Mouse (Mus musculus) C2C12 (cell line): Measurements from ENCODE around the gene Cux1. TPM values are rescaled to one million over a fixed set of nuclear protein-coding genes. Genes with fewer than 3 reads are reported as not detected.

Experiments used
- H3K27me3 ChIP-seq: one replicate; pipeline ENCODE4 v1.6.1; 2011; ENCODE audit not compliant: control insufficient read depth, insufficient read depth, insufficient read length
- H3K36me3 ChIP-seq: one replicate; pipeline ENCODE4 v1.6.1; 2011; ENCODE audit not compliant: control insufficient read depth, insufficient read depth
- H3K4me3 ChIP-seq: one replicate; pipeline ENCODE4 v1.5.1; 2011; ENCODE audit warnings: mild to moderate bottlenecking, control low read depth; ENCODE audit not compliant: poor library complexity, insufficient read depth, severe bottlenecking
- H3K79me2 ChIP-seq: one replicate; pipeline ENCODE4 v1.6.1; 2011; ENCODE audit not compliant: control insufficient read depth, insufficient read depth
- H3K79me3 ChIP-seq: one replicate; pipeline ENCODE4 v1.6.1; 2011; ENCODE audit warnings: low read depth, control low read depth
- H3ac ChIP-seq: one replicate; pipeline ENCODE3; 2011; ENCODE audit warnings: low read depth; ENCODE audit not compliant: control insufficient read depth, insufficient read length
- CEBPB ChIP-seq: IDR thresholded peaks from one replicate; pipeline ENCODE4 v1.6.1; 2011; ENCODE audit warnings: low read depth, mild to moderate bottlenecking, control low read depth, moderate library complexity
- CTCF ChIP-seq: IDR thresholded peaks from one replicate; pipeline ENCODE4 v1.5.1; 2011; ENCODE audit not compliant: control insufficient read depth, insufficient read depth, insufficient read length
- FOSL1 ChIP-seq: IDR thresholded peaks from one replicate; pipeline ENCODE4 v1.8.0; 2011; ENCODE audit warnings: mild to moderate bottlenecking, low read length; ENCODE audit not compliant: poor library complexity, insufficient read depth, severe bottlenecking
- MAX ChIP-seq: IDR thresholded peaks from one replicate; pipeline ENCODE4 v1.6.1; 2011; ENCODE audit warnings: mild to moderate bottlenecking, control low read depth
- MYOD1 ChIP-seq: IDR thresholded peaks from one replicate; pipeline ENCODE4 v1.6.1; 2011; ENCODE audit warnings: low read depth; ENCODE audit not compliant: control insufficient read depth, insufficient read length
- MYOG ChIP-seq: IDR thresholded peaks from one replicate; pipeline ENCODE4 v1.6.1; 2011; ENCODE audit not compliant: control insufficient read depth, insufficient read length; ENCODE audit errors: extremely low read depth
- USF1 ChIP-seq: IDR thresholded peaks from one replicate; pipeline ENCODE4 v1.6.1; 2011; ENCODE audit warnings: low read depth, mild to moderate bottlenecking, control low read depth, moderate library complexity
- polyA plus RNA-seq: library from polyadenylated mRNA; unstranded; fragments of >200 nt; fragmentation: generic; extraction: Trizol; gene quantifications from one replicate; pipeline ENCODE4 v1.2.1, GENCODE M21; 2012; ENCODE audit warnings: missing spikeins

Gene Cux1
- polyA plus RNA-seq, 1 experiment = 43.9 TPM

GRCm38 (mm10) chr5:136600511-136600910 is 33.2 kb upstream of the Cux1 start:
- H3K79me3 ChIP-seq = no peaks in the 10 kb centered on the region
- H3ac ChIP-seq = no peak overlapping the region
- no peak overlapping the region for H3K4me3 ChIP-seq
- no peaks in the 10 kb centered on the region for H3K79me2 ChIP-seq
- no peaks in the 10 kb centered on the region for H3K27me3 ChIP-seq
- H3K36me3 ChIP-seq = no peaks in the 10 kb centered on the region
- TF ChIP-seq CEBPB (no peak), MAX (no peak), MYOG (no peak), FOSL1 (no peak), MYOD1 (no peak), USF1 (no peak), CTCF (no peak)

GRCm38 (mm10) chr5:136594896-136595540 is 27.7 kb upstream of the Cux1 start:
- no peaks in the 10 kb centered on the region for H3K79me2 ChIP-seq
- H3K79me3 ChIP-seq = no peaks in the 10 kb centered on the region
- TF ChIP-seq USF1 = no peak
- TF ChIP-seq MYOD1 = no peak
- no peak for TF ChIP-seq FOSL1
- TF ChIP-seq MAX = no peak
- no peak for TF ChIP-seq CTCF
- H3K4me3 ChIP-seq = no peak overlapping the region
- no peaks in the 10 kb centered on the region for H3K27me3 ChIP-seq
- H3ac ChIP-seq = no peak overlapping the region
- H3K36me3 ChIP-seq = no peaks in the 10 kb centered on the region

GRCm38 (mm10) chr5:136591816-136592499 is 24.7 kb upstream of the Cux1 start:
- Histone ChIP-seq H3ac (no peak overlapping the region), H3K27me3 (no peaks in the 10 kb centered on the region), H3K79me2 (no peaks in the 10 kb centered on the region), H3K36me3 (no peaks in the 10 kb centered on the region), H3K4me3 (no peak overlapping the region), H3K79me3 (no peaks in the 10 kb centered on the region)
- no peak for TF ChIP-seq MYOD1
- no peak for TF ChIP-seq MYOG
- TF ChIP-seq CTCF = no peak

- no peaks in the 10 kb centered on the region for H3K36me3 ChIP-seq
- no peaks in the 10 kb centered on the region for H3K27me3 ChIP-seq
- no peaks in the 10 kb centered on the region for H3K79me2 ChIP-seq
- H3K4me3 ChIP-seq = no peak overlapping the region
- TF ChIP-seq MYOD1 (no peak), FOSL1 (no peak), MYOG (no peak), MAX (no peak), USF1 (no peak), CTCF (no peak), CEBPB (no peak)
- no peak overlapping the region for H3ac ChIP-seq
- no peaks in the 10 kb centered on the region for H3K79me3 ChIP-seq
Observed at GRCm38 (mm10) chr5:136589002-136589401, 21.7 kb upstream of the Cux1 start.

- Histone ChIP-seq H3K4me3 (no peak overlapping the region), H3K36me3 (no peaks in the 10 kb centered on the region), H3K79me3 (no peaks in the 10 kb centered on the region), H3K27me3 (no peaks in the 10 kb centered on the region), H3ac (no peak overlapping the region), H3K79me2 (no peaks in the 10 kb centered on the region)
- TF ChIP-seq MAX = no peak
Observed at GRCm38 (mm10) chr5:136588471-136588870, 21.2 kb upstream of the Cux1 start.

GRCm38 (mm10) chr5:136584676-136585285 is 17.5 kb upstream of the Cux1 start:
- Histone ChIP-seq H3K79me2 (no peaks in the 10 kb centered on the region), H3K4me3 (no peak overlapping the region), H3K27me3 (no peaks in the 10 kb centered on the region), H3K79me3 (no peaks in the 10 kb centered on the region), H3K36me3 (no peaks in the 10 kb centered on the region), H3ac (no peak overlapping the region)
- TF ChIP-seq MYOD1 (no peak), MYOG (no peak), USF1 (no peak), MAX (no peak), CEBPB (no peak), CTCF (no peak), FOSL1 (no peak)
